Mouse (Mus musculus) testis, adult 2 months (tissue): ENCODE data around the gene Lrp1.

Source experiments
- CTCF ChIP-seq: fragments of 200-500 bp; IDR thresholded peaks from 2 replicates; pipeline ENCODE4 v1.5.1; 2012; ENCODE audit warnings: low read depth, mild to moderate bottlenecking, inconsistent platforms, low read length, moderate library complexity; ENCODE audit not compliant: control insufficient read depth, insufficient read depth, insufficient replicate concordance
- POLR2A ChIP-seq: fragments of 200-500 bp; IDR thresholded peaks from 2 replicates; pipeline ENCODE4 v1.6.1; 2012; ENCODE audit warnings: low read depth, mild to moderate bottlenecking, inconsistent platforms, low read length, moderate library complexity; ENCODE audit not compliant: control insufficient read depth

GRCm38 (mm10) chr10:127513501-127514091 lies 107.4 kb downstream of the Lrp1 start:
- no peak for TF ChIP-seq CTCF
- no peak for TF ChIP-seq POLR2A
